Mouse (Mus musculus): Measurements from ENCODE around the gene Tmbim4.
A peak's percentile ranks its signal among the peaks of the same experiment; 100 is the strongest.

Gene Tmbim4

GRCm38 (mm10) chr10:120201131-120201921 is at the start of gene Tmbim4:
TSS of gene Tmbim4 (plus strand) at chr10:120201590.
- peak; percentile 30 for DNase-seq (ENCODE audit: low spot score)

DNA sequence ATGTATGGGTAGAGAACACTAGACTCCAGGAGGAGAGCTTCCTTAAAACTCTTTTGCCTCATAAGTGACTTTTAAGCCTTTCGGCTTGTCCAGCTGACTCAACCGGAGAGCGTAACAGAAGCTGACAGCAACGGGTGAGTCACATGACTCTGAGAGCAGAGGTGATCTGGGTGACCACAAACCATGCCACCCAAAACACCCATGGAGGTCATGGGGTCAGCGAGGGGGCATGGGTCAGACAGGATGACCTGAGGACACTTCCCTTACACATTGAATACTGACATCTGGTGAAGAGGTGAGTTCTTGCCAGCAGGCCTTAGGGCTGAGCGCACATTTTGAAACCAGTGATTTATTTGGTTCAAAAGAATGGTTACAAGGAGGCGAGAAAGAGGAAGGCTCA is 49.7 kb upstream of the Tmbim4 start:
- DNase-seq (ENCODE audit: low spot score) = no peak

GRCm38 (mm10) chr10:120153911-120154310 is 47.5 kb upstream of the Tmbim4 start:
- no peak for DNase-seq (ENCODE audit: low spot score)

- no peak for DNase-seq (ENCODE audit: low spot score)
These were observed 40.9 kb upstream of the Tmbim4 start for GRCm38 (mm10) chr10:120160533-120160932.

- DNase-seq (ENCODE audit: low spot score) = no peak
These were observed 38.5 kb upstream of the Tmbim4 start for GRCm38 (mm10) chr10:120162840-120163239.

DNA sequence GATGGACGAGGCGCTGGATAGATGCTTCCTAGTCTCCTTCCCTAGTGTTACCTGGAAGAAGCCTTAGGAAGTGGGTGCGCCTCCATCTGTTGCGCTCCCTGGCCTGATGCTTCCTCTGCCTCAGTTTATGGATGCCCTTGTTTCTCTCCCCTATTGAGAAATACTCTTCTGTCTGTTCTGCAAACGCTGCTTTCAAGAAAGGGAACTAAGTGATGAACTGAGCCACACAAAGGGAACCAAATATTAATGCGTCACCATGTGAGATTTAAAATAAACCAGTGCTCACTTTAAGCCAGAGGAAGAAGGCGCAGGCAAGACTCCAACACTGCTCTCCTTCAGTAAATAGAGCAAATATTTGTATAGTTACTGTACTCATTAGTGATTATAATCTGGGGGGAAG is 37.9 kb upstream of the Tmbim4 start:
- DNase-seq (ENCODE audit: low spot score) = no peak

DNA sequence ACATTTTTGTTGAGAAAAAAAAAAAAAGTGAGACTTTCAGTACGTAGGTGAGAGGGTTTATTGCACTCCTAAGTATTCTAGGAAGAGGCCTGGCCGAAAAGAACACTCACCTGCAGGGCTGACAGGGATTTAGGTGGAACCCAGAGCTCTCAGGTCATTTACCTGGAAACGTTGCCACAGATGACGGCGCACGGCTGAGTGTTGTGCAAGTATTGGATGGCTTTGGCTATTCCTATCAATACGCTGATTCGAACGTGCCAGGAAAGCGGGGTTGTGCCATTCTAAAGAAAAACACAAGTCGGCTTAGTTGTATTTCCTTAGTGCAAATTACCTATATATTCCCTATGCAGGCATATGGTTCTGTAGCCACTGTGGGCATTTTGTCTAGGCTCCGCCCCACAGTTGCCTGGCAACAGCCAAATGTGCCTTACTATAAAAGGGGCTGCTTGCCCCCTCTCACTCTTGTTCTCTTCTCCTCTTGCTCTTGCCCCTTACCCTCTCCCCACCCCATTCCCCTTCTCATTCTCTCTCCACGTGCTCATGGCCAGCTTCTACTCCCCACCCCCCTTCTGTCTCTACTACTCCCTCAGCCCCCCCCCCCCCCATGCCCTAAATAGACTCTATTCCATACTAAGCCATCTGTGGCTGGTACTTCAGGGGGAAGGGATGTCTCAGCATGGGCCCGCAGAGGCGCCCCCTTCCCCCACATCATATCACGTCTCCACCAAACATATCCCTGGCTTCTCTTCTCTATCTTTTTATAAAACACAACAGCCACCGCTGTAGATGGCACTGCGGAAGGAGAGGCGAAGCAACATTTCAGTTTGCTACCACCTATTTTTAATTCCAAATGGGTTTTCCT is 36.2 kb upstream of the Tmbim4 start:
- DNase-seq (ENCODE audit: low spot score) = no peak

- no peak for DNase-seq (ENCODE audit: low spot score)
These were observed 35.4 kb upstream of the Tmbim4 start for GRCm38 (mm10) chr10:120165793-120166503.

DNA sequence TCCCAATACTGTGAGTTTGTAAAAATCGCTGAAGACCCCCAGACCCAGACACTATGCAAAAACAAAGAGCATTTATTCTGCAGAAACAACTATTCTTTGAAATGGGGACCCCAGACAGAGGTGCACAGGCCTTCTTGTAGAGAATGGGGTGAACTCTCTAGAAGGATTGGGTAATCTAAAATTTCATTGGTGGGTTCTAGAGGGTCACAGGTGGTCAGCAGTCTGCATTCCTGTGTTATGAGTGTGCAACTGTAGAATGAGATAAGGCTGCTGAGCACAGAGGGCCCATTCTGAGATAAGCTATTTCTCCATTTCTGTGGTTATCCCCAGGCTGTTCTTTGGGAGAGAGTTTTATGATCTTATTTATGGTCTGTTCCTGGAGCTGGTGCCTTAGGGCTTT is 33.3 kb upstream of the Tmbim4 start:
- no peak for DNase-seq (ENCODE audit: low spot score)

GRCm38 (mm10) chr10:120169064-120169463 is 32.3 kb upstream of the Tmbim4 start:
- no peak for DNase-seq (ENCODE audit: low spot score)

- DNase-seq (ENCODE audit: low spot score) = no peak
These were observed 31.5 kb upstream of the Tmbim4 start for GRCm38 (mm10) chr10:120169841-120170240.

- DNase-seq (ENCODE audit: low spot score) = no peak
These were observed 31.1 kb upstream of the Tmbim4 start for GRCm38 (mm10) chr10:120170277-120170676.

- DNase-seq (ENCODE audit: low spot score) = no peak
These were observed 30.1 kb upstream of the Tmbim4 start for GRCm38 (mm10) chr10:120171340-120171739.

DNA sequence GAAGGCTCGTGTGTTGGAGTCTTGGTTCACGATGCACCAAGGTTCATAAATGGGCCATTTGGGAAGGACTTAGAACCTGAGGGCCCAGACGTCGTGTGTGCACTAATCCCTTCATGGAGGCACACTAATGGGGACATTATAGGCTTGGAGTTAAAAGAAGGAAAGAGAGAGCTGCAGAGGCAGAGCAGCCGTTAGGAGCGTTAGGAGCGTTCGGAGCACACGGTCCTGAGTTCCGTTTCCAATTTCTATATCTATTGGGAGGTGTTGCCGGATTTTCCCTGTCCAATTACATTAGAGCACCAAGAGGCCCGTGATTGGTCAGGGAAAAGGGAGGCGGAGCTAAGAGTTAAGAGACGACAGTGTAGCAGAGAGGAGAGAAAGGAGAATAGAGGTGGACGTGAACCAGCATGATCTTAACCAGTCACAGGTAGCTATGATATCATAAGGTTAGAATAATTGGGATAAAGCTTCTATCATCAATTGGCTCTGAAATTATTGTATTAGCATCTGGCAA is 27.1 kb upstream of the Tmbim4 start:
- DNase-seq (ENCODE audit: low spot score) = no peak

DNA sequence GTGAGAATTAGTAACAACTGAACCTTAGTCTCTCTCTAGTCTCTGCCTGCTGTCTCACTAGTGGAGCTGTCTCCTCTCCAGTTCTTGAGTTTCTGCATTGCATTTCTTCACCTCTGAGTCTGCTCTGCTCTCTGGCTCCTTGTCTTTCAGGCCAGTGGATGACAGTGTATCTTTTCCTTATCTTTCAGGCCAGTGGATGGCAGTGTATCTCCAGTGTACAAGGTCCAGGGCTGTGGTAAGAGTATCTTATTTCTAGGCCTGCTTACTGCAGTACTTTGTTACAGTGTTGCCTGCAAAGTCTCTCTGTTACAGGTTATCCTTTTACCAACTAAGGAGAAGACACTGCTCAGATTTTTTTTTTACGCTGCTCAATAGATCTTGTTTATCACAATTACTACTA is 18.5 kb upstream of the Tmbim4 start:
- no peak for DNase-seq (ENCODE audit: low spot score)

- no peak for DNase-seq (ENCODE audit: low spot score)
These were observed 18.0 kb upstream of the Tmbim4 start for GRCm38 (mm10) chr10:120183342-120183741.

GRCm38 (mm10) chr10:120188513-120188912 is 12.9 kb upstream of the Tmbim4 start:
- no peak for DNase-seq (ENCODE audit: low spot score)

DNA sequence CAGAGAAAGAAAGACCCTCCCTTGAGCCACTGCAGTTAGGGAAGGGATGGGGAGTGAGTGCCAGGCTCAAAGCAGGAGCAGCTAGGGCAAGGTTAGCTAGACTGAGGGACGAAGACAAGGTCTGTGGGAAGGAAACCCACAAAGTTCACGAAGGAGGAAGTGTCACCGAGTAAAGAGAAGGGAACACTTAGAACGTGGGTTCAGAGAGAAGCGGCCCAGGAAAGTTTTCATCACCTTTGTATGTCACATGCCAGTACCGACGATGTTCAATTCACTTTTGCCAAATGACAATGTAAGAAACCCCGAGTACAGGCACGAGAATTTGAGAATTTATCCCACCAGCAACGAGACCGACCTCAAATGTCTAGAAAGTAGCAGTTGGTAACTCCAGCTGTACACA is 12.1 kb upstream of the Tmbim4 start:
- DNase-seq (ENCODE audit: low spot score) = no peak

- no peak for DNase-seq (ENCODE audit: low spot score)
These were observed 11.6 kb upstream of the Tmbim4 start for GRCm38 (mm10) chr10:120189782-120190181.

GRCm38 (mm10) chr10:120191165-120191564 is 10.2 kb upstream of the Tmbim4 start:
- no peak for DNase-seq (ENCODE audit: low spot score)

GRCm38 (mm10) chr10:120192278-120192677 is 9.1 kb upstream of the Tmbim4 start:
- no peak for DNase-seq (ENCODE audit: low spot score)

- DNase-seq (ENCODE audit: low spot score) = no peak
These were observed 8.1 kb upstream of the Tmbim4 start for GRCm38 (mm10) chr10:120193255-120193654.

All from layer of hippocampus, adult 11-12 months (tissue).